Mouse (Mus musculus): ENCODE data around the gene Eif4b. TPM values are rescaled to one million over a fixed set of nuclear protein-coding genes. Genes with fewer than 3 reads are reported as not detected.

Eif4b gene
- polyA plus RNA-seq, 1 experiment from 2014 or later = 81.2 TPM

DNA sequence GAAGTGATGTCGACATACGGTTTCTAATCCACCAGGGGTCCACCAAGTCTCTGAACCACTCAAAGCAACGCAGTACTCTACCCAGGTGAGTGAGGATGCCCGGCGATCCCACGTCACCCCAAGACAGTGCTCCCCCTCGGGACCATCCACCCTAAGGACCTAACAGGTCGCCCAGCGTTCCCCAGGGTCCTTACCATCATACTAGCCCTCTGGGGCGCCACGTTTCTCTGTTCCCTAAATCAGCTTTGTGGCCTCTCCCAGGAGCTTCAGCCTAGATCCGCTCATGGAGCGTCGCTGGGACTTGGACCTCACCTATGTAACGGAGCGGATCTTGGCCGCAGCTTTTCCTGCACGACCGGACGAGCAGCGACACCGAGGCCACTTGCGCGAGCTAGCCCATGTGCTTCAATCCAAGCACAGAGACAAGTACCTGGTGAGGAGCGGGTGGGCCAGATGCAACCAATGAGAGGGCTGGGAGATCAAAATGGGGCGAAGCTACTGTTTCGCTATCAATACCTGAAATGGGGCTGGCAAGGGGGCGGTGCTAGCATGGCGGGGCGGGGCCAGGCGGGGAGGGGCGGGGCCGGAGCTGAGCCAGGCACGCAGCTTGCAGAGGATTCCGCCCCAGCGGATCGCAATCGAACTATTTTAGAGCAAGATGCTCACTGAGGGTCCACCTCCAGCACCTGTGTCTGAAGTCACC lies 33.3 kb downstream of the Eif4b start:
- Histone ChIP-seq H3K4me1 (replicated peaks) (peaks cover 61% of the 10 kb centered on the region), H3K9ac (0 out of 2 replicates have a peak overlapping the region, but pooled peaks have one; percentile 3), H3K4me3 (peak overlapping the region; percentile 27), H3K36me3 (peaks cover 4% of the 10 kb centered on the region; the same call in 1 of the 2 replicates), H3K27ac (replicated peaks) (no peak overlapping the region), H3K27me3 (peaks cover 54% of the 10 kb centered on the region), H3K9me3 (no peaks in the 10 kb centered on the region), H3K4me2 (peak overlapping the region; percentile 55)
- 7% methylated on average over 38 of the region's 38 CpGs for WGBS
- no peak for ATAC-seq (ENCODE audit: low read depth)

DNA sequence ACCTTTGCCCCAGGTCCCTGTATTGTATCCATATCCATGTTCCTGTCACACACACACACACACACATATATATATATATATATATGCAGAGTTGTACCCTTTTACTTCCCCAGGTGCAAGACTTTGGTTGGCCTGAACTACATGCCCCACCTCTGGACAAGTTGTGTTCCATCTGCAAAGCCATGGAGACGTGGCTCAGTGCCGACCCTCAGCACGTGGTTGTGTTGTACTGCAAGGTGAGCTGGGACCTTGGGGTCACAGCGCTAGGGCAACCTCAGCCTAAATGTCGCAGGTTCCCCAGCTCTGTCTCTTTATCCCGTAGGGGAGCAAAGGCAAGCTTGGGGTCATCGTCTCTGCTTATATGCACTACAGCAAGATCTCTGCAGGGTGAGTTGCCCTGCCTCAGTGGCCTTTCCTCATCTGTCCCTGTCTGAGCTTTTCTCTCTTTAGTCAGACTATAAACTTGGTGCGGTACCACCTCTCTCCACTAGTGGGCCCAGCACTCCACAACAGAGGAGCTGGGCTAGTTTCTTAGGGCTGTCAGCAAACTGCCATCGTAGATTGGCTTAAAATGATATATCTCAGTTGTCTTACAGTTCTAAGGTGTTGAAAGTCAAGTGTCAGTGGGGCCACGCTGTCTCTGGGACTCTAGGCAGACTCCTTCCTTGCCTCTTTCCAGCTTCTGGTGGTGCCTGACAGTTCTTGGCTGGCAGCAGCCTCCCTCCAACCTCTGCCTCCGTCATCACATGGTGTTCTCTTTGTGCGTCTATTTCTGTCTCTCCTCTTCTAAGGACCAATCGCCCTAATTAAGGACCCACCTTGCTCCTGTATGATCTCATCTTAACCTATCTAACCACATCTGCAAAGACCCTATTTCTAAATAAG lies 34.4 kb downstream of the Eif4b start:
- Histone ChIP-seq H3K4me1 (replicated peaks) (peaks cover 51% of the 10 kb centered on the region), H3K9ac (no peak overlapping the region), H3K27me3 (peaks cover 44% of the 10 kb centered on the region), H3K36me3 (peaks cover 4% of the 10 kb centered on the region; the same call in 1 of the 2 replicates), H3K27ac (replicated peaks) (no peak overlapping the region), H3K4me2 (peak overlapping the region; percentile 55), H3K9me3 (no peaks in the 10 kb centered on the region), H3K4me3 (peak overlapping the region; percentile 27; the same call in 1 of the 2 replicates)
- 32% methylated on average over 13 of the region's 13 CpGs for WGBS
- no peak for ATAC-seq (ENCODE audit: low read depth)

DNA sequence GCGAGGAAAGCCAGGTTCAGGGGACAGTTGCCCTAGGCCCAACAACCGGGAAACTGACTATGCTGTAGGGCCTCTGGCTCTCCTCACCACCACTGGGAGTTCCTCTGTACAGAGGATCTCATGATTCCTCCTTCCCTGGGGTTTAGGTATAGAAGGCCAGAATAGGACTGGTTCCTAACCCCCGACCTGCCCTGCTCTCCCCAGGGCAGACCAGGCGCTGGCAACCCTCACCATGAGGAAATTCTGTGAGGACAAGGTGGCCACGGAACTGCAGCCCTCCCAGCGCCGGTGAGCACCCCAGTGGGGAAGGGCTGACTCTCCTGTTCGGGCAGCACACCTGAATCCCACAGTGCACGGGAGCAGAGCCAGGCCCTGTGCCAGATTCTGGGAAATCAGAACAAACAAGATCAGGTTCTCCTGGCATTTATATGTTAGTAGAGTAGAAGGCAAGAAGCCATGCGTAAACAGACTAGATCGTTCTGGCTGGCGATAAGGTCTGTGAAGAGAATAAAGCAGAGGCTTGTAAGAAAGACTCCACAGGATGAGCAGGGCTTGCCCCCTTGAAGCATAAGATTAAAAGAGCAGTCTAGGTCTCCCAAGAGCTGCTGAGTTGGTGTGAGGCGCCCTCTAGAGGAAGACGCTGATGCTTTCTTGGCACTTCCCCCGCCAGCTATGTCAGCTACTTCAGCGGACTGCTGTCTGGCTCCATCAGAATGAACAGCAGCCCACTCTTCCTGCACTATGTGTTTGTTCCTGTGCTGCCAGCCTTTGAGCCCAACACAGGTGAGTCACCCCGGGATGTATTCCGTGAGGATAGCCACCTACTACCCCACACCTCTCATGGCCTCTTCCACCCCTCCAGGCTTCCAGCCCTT lies 35.3 kb downstream of the Eif4b start:
- Histone ChIP-seq H3K9ac (no peak overlapping the region), H3K4me1 (replicated peaks) (peaks cover 46% of the 10 kb centered on the region), H3K4me3 (no peak overlapping the region), H3K9me3 (no peaks in the 10 kb centered on the region), H3K27ac (replicated peaks) (no peak overlapping the region), H3K36me3 (peaks cover 4% of the 10 kb centered on the region; the same call in 1 of the 2 replicates), H3K27me3 (peaks cover 38% of the 10 kb centered on the region), H3K4me2 (no peak overlapping the region)
- ATAC-seq (ENCODE audit: low read depth) = no peak
- WGBS = 50% methylated on average over 18 of the region's 18 CpGs

DNA sequence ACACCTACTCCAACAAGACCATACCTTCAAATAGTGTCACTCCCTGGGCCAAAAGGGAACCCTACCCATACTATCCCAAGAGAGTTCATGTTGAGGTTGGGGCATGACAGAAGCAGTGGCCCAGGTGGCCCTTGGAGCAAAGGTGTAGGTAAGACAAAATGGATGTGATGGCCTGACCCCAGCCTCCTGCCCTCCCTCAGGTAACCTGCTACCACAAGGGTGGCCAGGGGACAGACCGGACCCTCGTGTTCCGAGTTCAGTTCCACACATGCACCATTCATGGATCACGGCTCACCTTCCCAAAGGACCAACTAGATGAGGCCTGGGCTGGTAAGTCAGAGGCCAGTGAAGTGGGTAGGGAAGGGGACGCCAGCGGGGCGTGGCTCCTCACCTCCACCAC lies 36.7 kb downstream of the Eif4b start:
- peaks cover 6% of the 10 kb centered on the region for H3K36me3 ChIP-seq
- 96% methylated on average over 7 of the region's 7 CpGs for WGBS
- peaks cover 40% of the 10 kb centered on the region for H3K4me1 ChIP-seq (replicated peaks)

DNA sequence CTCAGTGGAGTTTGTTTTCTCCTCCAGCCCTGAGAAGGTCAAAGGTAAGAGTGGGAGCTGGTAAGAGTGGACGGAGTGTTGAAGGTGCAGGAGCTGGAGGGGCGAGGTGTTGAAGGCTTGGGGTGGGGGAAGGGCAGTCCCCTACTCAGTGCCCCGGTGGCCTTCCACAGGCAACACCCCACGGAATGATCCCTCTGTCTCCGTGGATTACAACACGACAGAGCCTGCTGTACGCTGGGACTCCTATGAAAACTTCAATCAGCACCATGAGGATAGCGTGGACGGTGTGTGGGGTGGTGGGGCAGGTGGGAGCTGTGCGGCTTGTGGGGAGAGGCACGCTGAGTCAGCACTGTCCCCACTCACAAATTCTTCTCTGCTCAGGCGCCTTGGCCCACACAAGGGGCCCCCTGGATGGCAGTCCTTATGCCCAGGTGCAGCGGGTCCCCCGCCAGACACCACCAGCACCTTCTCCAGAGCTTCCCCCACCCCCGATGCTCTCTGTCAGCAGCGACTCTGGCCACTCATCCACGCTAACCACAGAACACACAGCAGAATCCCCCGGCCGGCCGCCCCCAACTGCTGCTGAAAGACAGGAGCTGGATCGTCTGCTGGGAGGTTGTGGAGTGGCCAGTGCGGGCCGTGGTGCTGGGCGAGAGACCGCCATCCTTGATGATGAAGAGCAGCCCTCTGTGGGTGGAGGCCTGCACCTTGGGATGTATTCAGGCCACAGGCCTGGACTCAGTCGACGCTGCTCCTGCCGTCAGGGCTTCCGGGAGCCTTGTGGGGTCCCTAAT lies 37.3 kb downstream of the Eif4b start:
- WGBS = 80% methylated on average over 29 of the region's 29 CpGs
- Histone ChIP-seq H3K36me3 (peaks cover 12% of the 10 kb centered on the region), H3K9me3 (no peaks in the 10 kb centered on the region), H3K4me2 (no peak overlapping the region), H3K9ac (no peak overlapping the region), H3K27ac (replicated peaks) (no peak overlapping the region), H3K4me1 (replicated peaks) (peaks cover 37% of the 10 kb centered on the region), H3K4me3 (no peak overlapping the region), H3K27me3 (peaks cover 20% of the 10 kb centered on the region)
- ATAC-seq (ENCODE audit: low read depth) = no peak

More for the DNA sequence above, 36.7 kb downstream of the Eif4b start:
- no peak overlapping the region for H3K27ac ChIP-seq (replicated peaks)
- no peak overlapping the region for H3K4me2 ChIP-seq
- no peaks in the 10 kb centered on the region for H3K9me3 ChIP-seq
- no peak overlapping the region for H3K4me3 ChIP-seq
- H3K9ac ChIP-seq = no peak overlapping the region
- ATAC-seq (ENCODE audit: low read depth) = no peak
- H3K27me3 ChIP-seq = peaks cover 26% of the 10 kb centered on the region

DNA sequence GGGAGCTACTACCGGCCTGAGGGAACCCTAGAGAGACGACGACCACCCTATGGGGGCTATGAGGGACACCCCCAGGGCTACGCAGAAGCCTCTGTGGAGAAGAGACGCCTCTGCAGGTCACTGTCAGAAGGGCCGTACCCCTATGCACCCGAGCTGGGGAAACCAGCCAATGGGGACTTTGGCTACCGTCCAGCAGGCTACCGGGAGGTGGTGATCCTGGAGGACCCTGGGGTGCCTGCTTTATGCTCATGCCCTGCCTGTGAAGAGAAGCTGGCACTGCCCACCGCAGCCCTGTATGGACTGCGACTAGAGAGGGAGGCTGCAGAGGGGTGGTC lies 37.9 kb downstream of the Eif4b start:
- Histone ChIP-seq H3K9me3 (no peaks in the 10 kb centered on the region), H3K27me3 (peaks cover 14% of the 10 kb centered on the region), H3K4me1 (replicated peaks) (peaks cover 37% of the 10 kb centered on the region), H3K4me3 (no peak overlapping the region), H3K4me2 (no peak overlapping the region), H3K27ac (replicated peaks) (no peak overlapping the region), H3K36me3 (peaks cover 18% of the 10 kb centered on the region), H3K9ac (no peak overlapping the region)
- 80% methylated on average over 11 of the region's 11 CpGs for WGBS
- ATAC-seq (ENCODE audit: low read depth) = no peak

DNA sequence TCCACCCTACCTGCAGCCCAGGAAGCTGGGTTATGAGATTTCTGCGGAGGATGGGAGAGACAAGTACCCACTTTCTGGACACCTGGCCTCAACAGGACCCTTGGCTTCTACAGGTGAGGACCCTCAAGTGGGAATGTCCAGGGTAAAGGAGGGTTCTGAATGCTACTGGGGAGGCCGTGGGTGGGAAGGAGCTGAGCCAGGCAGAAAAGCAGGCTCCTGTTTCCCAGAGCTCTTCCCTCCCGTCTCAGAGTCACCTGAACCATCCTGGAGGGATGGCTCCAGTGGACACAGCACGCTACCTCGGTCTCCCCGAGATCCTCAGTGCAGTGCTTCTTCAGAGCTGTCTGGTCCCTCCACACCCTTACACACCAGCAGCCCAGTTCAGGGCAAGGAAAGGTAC lies 38.6 kb downstream of the Eif4b start:
- H3K27ac ChIP-seq (replicated peaks) = no peak overlapping the region
- no peak overlapping the region for H3K4me3 ChIP-seq
- peaks cover 36% of the 10 kb centered on the region for H3K4me1 ChIP-seq (replicated peaks)
- peaks cover 7% of the 10 kb centered on the region for H3K27me3 ChIP-seq
- peaks cover 25% of the 10 kb centered on the region for H3K36me3 ChIP-seq
- ATAC-seq (ENCODE audit: low read depth) = no peak
- 87% methylated on average over 6 of the region's 6 CpGs for WGBS
- H3K9ac ChIP-seq = no peak overlapping the region
- H3K4me2 ChIP-seq = no peak overlapping the region
- no peaks in the 10 kb centered on the region for H3K9me3 ChIP-seq

DNA sequence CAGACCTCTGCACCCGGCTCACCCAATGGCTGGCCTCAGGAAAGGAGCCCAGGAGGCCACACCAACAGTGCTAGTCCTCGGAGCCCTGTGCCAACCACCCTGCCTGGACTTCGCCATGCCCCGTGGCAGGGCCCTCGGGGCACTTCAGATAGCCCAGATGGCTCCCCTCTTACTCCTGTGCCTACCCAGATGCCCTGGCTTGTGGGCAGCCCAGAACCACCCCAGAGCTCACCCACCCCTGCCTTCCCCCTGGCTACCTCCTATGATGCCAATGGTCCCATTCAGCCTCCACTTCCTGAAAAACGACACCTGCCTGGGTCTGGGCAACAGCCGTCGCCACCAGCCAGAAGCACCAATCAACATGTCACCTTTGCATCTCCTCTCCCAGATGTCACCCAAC lies 39.3 kb downstream of the Eif4b start:
- H3K27me3 ChIP-seq = peaks cover under 1% of the 10 kb centered on the region
- H3K4me2 ChIP-seq = no peak overlapping the region
- no peak overlapping the region for H3K4me3 ChIP-seq
- no peak overlapping the region for H3K27ac ChIP-seq (replicated peaks)
- 83% methylated on average over 8 of the region's 8 CpGs for WGBS
- peaks cover 37% of the 10 kb centered on the region for H3K4me1 ChIP-seq (replicated peaks)
- H3K9me3 ChIP-seq = no peaks in the 10 kb centered on the region
- no peak for ATAC-seq (ENCODE audit: low read depth)
- no peak overlapping the region for H3K9ac ChIP-seq
- peaks cover 31% of the 10 kb centered on the region for H3K36me3 ChIP-seq

DNA sequence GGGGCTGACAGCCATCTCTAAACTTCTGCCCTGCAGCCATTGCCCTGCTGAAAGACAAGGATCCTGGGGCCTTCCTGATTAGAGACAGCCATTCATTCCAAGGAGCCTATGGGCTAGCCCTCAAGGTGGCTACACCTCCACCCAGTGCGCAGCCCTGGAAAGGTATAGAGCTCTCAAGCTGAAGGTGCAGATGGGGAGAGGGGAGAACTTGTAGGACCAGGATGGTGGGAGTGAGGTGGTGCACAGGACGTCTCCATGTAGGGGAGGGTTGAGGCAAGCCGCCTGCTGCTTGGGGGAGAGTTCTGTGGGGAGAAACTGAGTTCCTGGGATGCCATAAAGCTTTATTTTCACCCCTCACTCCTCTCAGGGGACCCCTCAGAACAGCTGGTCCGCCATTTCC lies 40.1 kb downstream of the Eif4b start:
- Histone ChIP-seq H3K36me3 (peaks cover 36% of the 10 kb centered on the region), H3K9ac (no peak overlapping the region), H3K9me3 (no peaks in the 10 kb centered on the region), H3K27me3 (no peaks in the 10 kb centered on the region), H3K4me1 (replicated peaks) (peaks cover 44% of the 10 kb centered on the region), H3K27ac (replicated peaks) (no peak overlapping the region), H3K4me2 (no peak overlapping the region), H3K4me3 (no peak overlapping the region)
- ATAC-seq (ENCODE audit: low read depth) = no peak
- WGBS = 87% methylated on average over 4 of the region's 4 CpGs

DNA sequence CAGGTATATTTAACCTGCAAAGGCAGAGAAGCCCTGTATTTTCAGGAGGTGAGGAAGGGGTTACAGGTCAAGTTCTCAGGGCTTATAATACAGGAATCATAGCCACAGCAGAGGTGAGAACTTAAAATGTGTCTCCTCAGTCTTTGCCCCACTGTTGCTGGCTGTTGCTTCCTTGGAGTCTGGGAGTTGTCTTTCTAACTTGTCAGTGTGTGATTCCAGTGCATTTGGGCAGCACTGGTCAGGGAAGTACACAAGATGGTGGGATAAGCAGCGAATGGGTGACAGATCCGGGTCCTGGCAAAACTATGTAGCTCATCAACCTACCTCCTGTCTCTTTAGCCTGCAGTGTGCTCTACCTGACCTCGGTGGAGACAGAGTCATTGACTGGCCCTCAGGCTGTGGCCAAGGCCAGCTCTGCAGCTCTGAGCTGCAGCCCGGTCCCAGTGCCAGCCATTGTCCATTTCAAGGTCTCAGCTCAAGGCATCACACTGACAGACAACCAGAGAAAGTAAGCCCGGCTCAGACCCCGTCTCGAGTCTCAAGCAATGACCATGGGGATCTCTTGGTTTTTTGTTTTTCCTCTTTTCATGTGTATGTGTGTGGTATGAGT lies 41.2 kb downstream of the Eif4b start:
- ATAC-seq (ENCODE audit: low read depth) = no peak
- Histone ChIP-seq H3K4me1 (replicated peaks) (peaks cover 35% of the 10 kb centered on the region), H3K9me3 (no peaks in the 10 kb centered on the region), H3K9ac (no peak overlapping the region), H3K4me3 (no peak overlapping the region), H3K27me3 (no peaks in the 10 kb centered on the region), H3K4me2 (no peak overlapping the region), H3K27ac (replicated peaks) (no peak overlapping the region), H3K36me3 (peaks cover 47% of the 10 kb centered on the region)
- WGBS = 86% methylated on average over 7 of the region's 7 CpGs

DNA sequence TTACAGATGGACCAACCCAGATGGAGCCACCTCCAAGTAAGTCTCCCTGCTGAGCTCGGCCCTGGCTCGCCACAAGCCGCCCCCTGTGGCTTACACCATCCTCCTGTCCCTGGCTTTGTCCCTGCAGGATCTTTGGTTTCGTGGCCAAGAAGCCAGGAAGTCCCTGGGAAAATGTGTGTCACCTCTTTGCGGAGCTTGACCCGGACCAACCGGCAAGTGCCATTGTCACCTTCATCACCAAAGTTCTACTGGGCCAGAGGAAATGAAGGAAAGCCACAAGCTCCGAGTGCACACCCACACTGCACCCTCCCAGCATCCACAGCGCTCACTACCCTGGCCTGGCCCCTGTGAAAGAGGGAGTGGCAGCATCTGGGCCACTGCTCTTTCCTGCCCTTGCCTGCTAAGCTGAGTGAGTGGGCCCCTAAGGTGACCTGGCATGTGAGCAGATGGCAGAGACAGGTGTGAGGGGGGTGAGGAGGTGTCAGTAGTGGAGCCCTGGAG lies 42.2 kb downstream of the Eif4b start:
- Histone ChIP-seq H3K27ac (replicated peaks) (peak overlapping the region; percentile 62), H3K4me3 (no peak overlapping the region), H3K4me1 (replicated peaks) (peaks cover 35% of the 10 kb centered on the region), H3K36me3 (peaks cover 57% of the 10 kb centered on the region), H3K27me3 (no peaks in the 10 kb centered on the region), H3K4me2 (no peak overlapping the region), H3K9me3 (no peaks in the 10 kb centered on the region), H3K9ac (no peak overlapping the region)
- ATAC-seq (ENCODE audit: low read depth) = no peak
- 71% methylated on average over 9 of the region's 9 CpGs for WGBS

Measured in neural tube, embryonic 13.5 days (tissue).